Mouse (Mus musculus) liver, embryonic 15.5 days (tissue): ENCODE results near the gene Plekhb2. TPM values are rescaled to one million over a fixed set of nuclear protein-coding genes. Genes with fewer than 3 reads are reported as not detected.

Experiments
- ATAC-seq: fragments of 200-750 bp; cut with Nextera tagmentation; 2 replicates; pipeline ENCODE4 v1.8.0; 2017; ENCODE audit warnings: moderate number of reproducible peaks, mild to moderate bottlenecking, moderate library complexity; ENCODE audit not compliant: insufficient read depth
- H3K27ac ChIP-seq: fragments of 300-500 bp; sonication (generic); replicated peaks from 2 replicates; pipeline ENCODE4 v1.5.1; 2015; ENCODE audit warnings: mild to moderate bottlenecking, inconsistent platforms
- H3K27me3 ChIP-seq: fragments of 300-500 bp; sonication (generic); 2 replicates; pipeline ENCODE4 v1.6.1; 2015; ENCODE audit warnings: mild to moderate bottlenecking, inconsistent platforms
- H3K36me3 ChIP-seq: fragments of 300-500 bp; sonication (generic); replicated peaks from 2 replicates; pipeline ENCODE4 v1.6.1; 2015; ENCODE audit warnings: moderate library complexity, mild to moderate bottlenecking, inconsistent platforms
- H3K4me1 ChIP-seq: fragments of 300-500 bp; sonication (generic); replicated peaks from 2 replicates; pipeline ENCODE4 v1.6.1; 2015; ENCODE audit warnings: inconsistent platforms
- H3K4me2 ChIP-seq: fragments of 300-500 bp; sonication (generic); 2 replicates; pipeline ENCODE4 v1.6.1; 2015; ENCODE audit warnings: moderate library complexity, mild to moderate bottlenecking, inconsistent platforms
- H3K4me3 ChIP-seq: fragments of 300-500 bp; sonication (generic); replicated peaks from 2 replicates; pipeline ENCODE4 v1.5.1; 2015; ENCODE audit warnings: mild to moderate bottlenecking, inconsistent platforms
- H3K9ac ChIP-seq: fragments of 300-500 bp; sonication (generic); 2 replicates; pipeline ENCODE4 v1.6.1; 2015; ENCODE audit warnings: moderate library complexity, mild to moderate bottlenecking, inconsistent platforms
- H3K9me3 ChIP-seq: fragments of 300-500 bp; sonication (generic); replicated peaks from 2 replicates; pipeline ENCODE4 v1.6.1; 2016; ENCODE audit warnings: inconsistent platforms
- WGBS: fragments of 180-500 bp; shearing (Covaris S2); methylation state at CpG from one replicate; pipeline ENCODE4 v1.1.7; 2015; ENCODE audit warnings: mixed read lengths; ENCODE audit not compliant: insufficient replicate concordance; 5-methylcytosine and 5-hydroxymethylcytosine counted together
- polyA plus RNA-seq: library from polyadenylated mRNA; unstranded; fragments of >200 nt; fragmentation: Nextera tagmentation; extraction: Ambion mirVana; gene quantifications from 2 replicates; pipeline ENCODE4 v1.2.1, GENCODE M21; 2015

Gene Plekhb2
- polyA plus RNA-seq, 1 experiment from 2014 or later: 9.1 TPM

DNA sequence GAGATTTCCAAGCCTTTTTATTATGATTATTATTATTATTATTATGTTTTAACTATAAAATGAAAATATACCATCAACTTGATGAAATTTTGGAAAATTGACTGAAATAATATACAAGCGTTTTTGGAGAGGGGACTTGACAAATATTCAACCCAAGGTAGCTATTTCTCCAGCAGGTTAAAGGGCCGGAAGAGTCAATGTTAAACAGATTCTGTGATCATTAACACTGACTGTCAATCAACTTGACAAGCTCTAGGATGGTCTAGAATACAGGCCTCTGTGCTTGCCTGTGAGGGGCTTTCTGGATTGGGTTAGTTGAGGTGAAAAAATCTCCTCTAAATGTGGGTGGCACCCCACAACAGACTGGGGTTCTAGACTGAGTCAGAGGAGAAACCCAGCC is 4.0 kb downstream of the Plekhb2 start:
- H3K9me3 ChIP-seq: no peaks in the 10 kb centered on the region
- no peak overlapping the region for H3K27ac ChIP-seq
- no peak overlapping the region for H3K9ac ChIP-seq
- no peaks in the 10 kb centered on the region for H3K27me3 ChIP-seq
- H3K36me3 ChIP-seq: no peaks in the 10 kb centered on the region
- ATAC-seq: no peak
- WGBS: 76% methylated on average over 2 of the region's 2 CpGs
- H3K4me2 ChIP-seq: no peak overlapping the region
- H3K4me3 ChIP-seq: no peak overlapping the region
- H3K4me1 ChIP-seq: peaks cover 15% of the 10 kb centered on the region

- Histone ChIP-seq H3K27ac (no peak overlapping the region), H3K36me3 (no peaks in the 10 kb centered on the region), H3K9me3 (no peaks in the 10 kb centered on the region), H3K4me3 (no peak overlapping the region), H3K9ac (no peak overlapping the region), H3K4me2 (no peak overlapping the region), H3K4me1 (peaks cover 5% of the 10 kb centered on the region; the same call in 1 of the 2 replicates), H3K27me3 (no peaks in the 10 kb centered on the region)
- no peak for ATAC-seq
- WGBS: 63% methylated on average over 12 of the region's 12 CpGs
These were observed 5.4 kb downstream of the Plekhb2 start for GRCm38 (mm10) chr1:34855056-34855739.

- H3K27me3 ChIP-seq: no peaks in the 10 kb centered on the region
- 0 out of 2 replicates have a peak, but pooled peaks cover 5% of the 10 kb centered on the region for H3K36me3 ChIP-seq
- 23% methylated on average over 5 of the region's 5 CpGs for WGBS
- H3K4me1 ChIP-seq: no peaks in the 10 kb centered on the region
- H3K4me3 ChIP-seq: no peak overlapping the region
- H3K9ac ChIP-seq: no peak overlapping the region; the same call in 1 of the 2 replicates
- H3K4me2 ChIP-seq: no peak overlapping the region
- ATAC-seq: no peak
- H3K27ac ChIP-seq: no peak overlapping the region
- H3K9me3 ChIP-seq: no peaks in the 10 kb centered on the region
These were observed 8.9 kb downstream of the Plekhb2 start for GRCm38 (mm10) chr1:34858671-34859070.

DNA sequence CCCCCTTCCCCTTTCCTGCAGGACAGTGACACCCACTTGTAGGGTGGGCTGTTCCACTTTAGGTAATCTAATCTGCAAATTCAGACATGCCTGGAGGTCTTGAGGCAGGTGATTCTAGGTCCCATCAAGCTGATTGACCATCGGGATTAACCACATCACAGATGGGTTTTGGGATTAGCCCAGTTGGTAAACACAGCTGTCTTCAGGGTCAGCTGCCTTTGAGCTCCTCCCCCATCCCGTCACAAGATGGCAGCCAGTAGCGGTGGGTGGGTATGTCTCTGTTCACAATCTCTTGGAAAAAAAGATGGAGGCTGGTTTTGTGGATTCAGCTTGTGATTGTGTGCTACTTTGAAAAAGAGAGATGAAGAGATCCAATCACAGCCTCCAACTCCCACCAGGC is 10.0 kb downstream of the Plekhb2 start:
- Histone ChIP-seq H3K27me3 (no peaks in the 10 kb centered on the region), H3K4me2 (no peak overlapping the region), H3K4me3 (no peak overlapping the region), H3K4me1 (no peaks in the 10 kb centered on the region), H3K36me3 (0 out of 2 replicates have a peak, but pooled peaks cover 9% of the 10 kb centered on the region), H3K27ac (no peak overlapping the region), H3K9me3 (no peaks in the 10 kb centered on the region), H3K9ac (no peak overlapping the region)
- no peak for ATAC-seq
- WGBS: 67% methylated on average over 3 of the region's 3 CpGs

GRCm38 (mm10) chr1:34860205-34860604 is 10.4 kb downstream of the Plekhb2 start:
- Histone ChIP-seq H3K27me3 (no peaks in the 10 kb centered on the region), H3K4me3 (no peak overlapping the region), H3K27ac (no peak overlapping the region), H3K9me3 (no peaks in the 10 kb centered on the region), H3K4me1 (no peaks in the 10 kb centered on the region), H3K9ac (no peak overlapping the region), H3K4me2 (no peak overlapping the region), H3K36me3 (0 out of 2 replicates have a peak, but pooled peaks cover 9% of the 10 kb centered on the region)
- no peak for ATAC-seq
- WGBS: 85% methylated on average over 7 of the region's 7 CpGs

DNA sequence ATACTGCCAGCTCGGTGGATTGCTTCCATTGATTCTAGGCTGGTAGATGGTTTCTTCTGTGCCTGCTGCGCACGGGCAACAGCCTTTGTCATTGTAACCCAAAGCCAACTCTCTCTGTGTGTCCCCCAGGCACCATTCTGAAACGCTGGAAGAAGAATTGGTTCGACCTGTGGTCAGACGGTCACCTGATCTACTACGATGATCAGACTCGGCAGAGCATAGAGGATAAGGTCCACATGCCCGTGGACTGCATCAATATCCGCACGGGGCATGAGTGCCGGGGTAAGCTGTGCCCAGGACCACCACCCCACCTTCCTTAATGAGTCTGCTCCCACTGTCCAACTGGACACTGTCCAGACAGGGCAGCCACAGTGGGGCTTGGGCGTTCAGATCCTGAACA is 13.1 kb downstream of the Plekhb2 start:
- Histone ChIP-seq H3K27ac (no peak overlapping the region), H3K9ac (no peak overlapping the region), H3K27me3 (no peaks in the 10 kb centered on the region), H3K4me3 (no peak overlapping the region), H3K36me3 (0 out of 2 replicates have a peak, but pooled peaks cover 9% of the 10 kb centered on the region), H3K4me1 (peaks cover 3% of the 10 kb centered on the region; the same call in 1 of the 2 replicates), H3K9me3 (no peaks in the 10 kb centered on the region), H3K4me2 (no peak overlapping the region)
- no peak for ATAC-seq
- 80% methylated on average over 13 of the region's 13 CpGs for WGBS

DNA sequence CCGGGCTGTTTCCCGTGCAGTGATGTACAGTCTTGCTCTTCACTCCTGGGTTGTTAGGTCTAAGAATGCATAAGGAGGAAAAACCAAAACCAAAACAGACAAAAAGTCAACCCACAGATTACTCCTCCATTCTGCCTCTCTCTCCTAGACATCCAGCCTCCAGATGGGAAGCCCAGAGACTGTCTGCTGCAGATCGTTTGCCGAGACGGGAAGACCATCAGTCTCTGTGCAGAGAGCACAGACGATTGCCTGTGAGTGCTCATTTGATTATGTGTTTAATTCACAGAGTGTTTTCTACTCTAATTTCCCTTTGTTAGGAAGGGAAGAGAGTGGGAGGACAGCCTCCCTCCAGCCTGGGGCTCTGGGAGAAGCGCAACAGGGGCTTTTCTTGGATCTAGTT is 13.5 kb downstream of the Plekhb2 start:
- Histone ChIP-seq H3K9me3 (no peaks in the 10 kb centered on the region), H3K36me3 (0 out of 2 replicates have a peak, but pooled peaks cover 9% of the 10 kb centered on the region), H3K27ac (no peak overlapping the region), H3K27me3 (no peaks in the 10 kb centered on the region), H3K9ac (no peak overlapping the region), H3K4me3 (no peak overlapping the region), H3K4me2 (no peak overlapping the region), H3K4me1 (peaks cover 3% of the 10 kb centered on the region; the same call in 1 of the 2 replicates)
- 79% methylated on average over 7 of the region's 7 CpGs for WGBS
- ATAC-seq: no peak

DNA sequence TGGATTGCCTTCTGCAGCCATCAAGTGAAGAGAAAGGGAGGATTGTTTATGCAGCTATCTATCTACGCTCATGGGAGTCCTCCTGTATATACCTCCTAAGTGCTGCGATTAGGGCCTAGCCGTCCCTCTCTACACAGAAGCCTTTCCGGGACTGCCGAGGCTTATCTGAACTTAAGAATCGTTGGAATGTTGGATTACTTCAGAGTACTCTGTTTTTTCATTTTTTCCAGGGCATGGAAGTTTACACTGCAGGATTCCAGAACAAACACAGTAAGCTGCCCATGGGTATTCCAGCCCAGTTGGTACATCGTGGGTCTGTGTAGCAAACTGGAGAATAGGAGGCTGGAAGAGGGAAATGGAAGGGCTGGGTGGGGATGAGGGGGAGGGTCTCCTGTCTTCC is 14.5 kb downstream of the Plekhb2 start:
- 0 out of 2 replicates have a peak, but pooled peaks cover 9% of the 10 kb centered on the region for H3K36me3 ChIP-seq
- H3K27me3 ChIP-seq: no peaks in the 10 kb centered on the region
- no peak overlapping the region for H3K27ac ChIP-seq
- ATAC-seq: no peak
- H3K9ac ChIP-seq: no peak overlapping the region
- H3K9me3 ChIP-seq: no peaks in the 10 kb centered on the region
- H3K4me1 ChIP-seq: peaks cover 3% of the 10 kb centered on the region; the same call in 1 of the 2 replicates
- H3K4me3 ChIP-seq: no peak overlapping the region
- H3K4me2 ChIP-seq: no peak overlapping the region
- WGBS: 73% methylated on average over 7 of the region's 7 CpGs

DNA sequence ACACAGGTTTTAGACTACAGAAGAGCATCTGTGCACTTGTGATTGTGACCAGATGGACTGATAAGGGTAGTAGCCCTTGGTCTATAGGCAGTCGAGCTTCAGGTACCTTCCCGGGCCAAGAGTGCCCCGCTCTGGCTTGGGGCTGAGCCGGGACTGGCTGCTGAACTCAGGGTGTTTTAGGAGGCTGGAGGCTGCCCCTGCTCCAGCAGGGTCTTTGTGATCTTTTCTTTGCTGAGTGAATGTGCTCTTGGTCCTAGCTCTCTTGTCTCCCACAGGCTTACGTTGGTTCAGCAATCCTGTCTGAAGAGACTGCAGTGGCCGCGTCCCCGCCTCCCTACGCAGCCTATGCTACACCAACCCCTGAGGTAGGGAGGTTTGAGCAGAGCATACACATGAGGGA is 16.1 kb downstream of the Plekhb2 start:
- no peaks in the 10 kb centered on the region for H3K27me3 ChIP-seq
- 75% methylated on average over 9 of the region's 9 CpGs for WGBS
- peaks cover 3% of the 10 kb centered on the region; the same call in 1 of the 2 replicates for H3K4me1 ChIP-seq
- ATAC-seq: no peak
- H3K9ac ChIP-seq: no peak overlapping the region
- no peak overlapping the region for H3K4me3 ChIP-seq
- H3K4me2 ChIP-seq: no peak overlapping the region
- H3K36me3 ChIP-seq: peaks cover 9% of the 10 kb centered on the region; the same call in 1 of the 2 replicates
- H3K27ac ChIP-seq: no peak overlapping the region
- no peaks in the 10 kb centered on the region for H3K9me3 ChIP-seq

GRCm38 (mm10) chr1:34866815-34867573 is 17.2 kb downstream of the Plekhb2 start:
- Histone ChIP-seq H3K4me3 (no peak overlapping the region), H3K4me1 (peaks cover 3% of the 10 kb centered on the region; the same call in 1 of the 2 replicates), H3K9ac (no peak overlapping the region), H3K27me3 (no peaks in the 10 kb centered on the region), H3K4me2 (no peak overlapping the region), H3K27ac (no peak overlapping the region), H3K36me3 (peaks cover 9% of the 10 kb centered on the region; the same call in 1 of the 2 replicates), H3K9me3 (no peaks in the 10 kb centered on the region)
- 38% methylated on average over 10 of the region's 10 CpGs for WGBS
- peak; percentile 76 for ATAC-seq

DNA sequence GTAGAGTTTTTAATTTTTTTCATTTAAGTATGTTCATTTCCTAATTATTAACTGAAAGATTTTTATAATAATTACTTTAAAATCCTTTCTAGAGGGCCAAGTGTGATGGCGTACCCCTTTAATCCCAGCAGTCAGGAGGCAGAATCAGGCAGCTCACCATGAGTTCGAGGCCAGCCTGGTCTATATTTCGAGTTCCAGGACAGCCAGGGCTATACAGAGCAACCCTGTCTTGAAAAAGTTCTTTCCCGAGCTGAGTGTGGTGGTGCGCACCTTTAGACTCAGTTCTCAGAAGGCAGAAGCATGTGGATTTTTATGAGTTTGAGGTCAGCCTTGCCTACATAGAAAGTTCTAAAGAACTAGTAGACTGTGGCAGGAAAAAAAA is 17.8 kb downstream of the Plekhb2 start:
- no peaks in the 10 kb centered on the region for H3K9me3 ChIP-seq
- H3K27ac ChIP-seq: no peak overlapping the region
- peaks cover 3% of the 10 kb centered on the region; the same call in 1 of the 2 replicates for H3K4me1 ChIP-seq
- no peak overlapping the region for H3K9ac ChIP-seq
- ATAC-seq: no peak
- H3K4me3 ChIP-seq: no peak overlapping the region
- no peak overlapping the region for H3K4me2 ChIP-seq
- no peaks in the 10 kb centered on the region for H3K27me3 ChIP-seq
- 78% methylated on average over 5 of the region's 5 CpGs for WGBS
- H3K36me3 ChIP-seq: peaks cover 9% of the 10 kb centered on the region; the same call in 1 of the 2 replicates
